Mouse (Mus musculus): ENCODE results near the gene Sarm1. TPM values are rescaled to one million over a fixed set of nuclear protein-coding genes. Genes with fewer than 3 reads are reported as not detected.

The Sarm1 gene
- polyA plus RNA-seq, 1 experiment: 2.5 TPM

GRCm38 (mm10) chr11:78523241-78523955, 25.8 kb upstream of the Sarm1 start:
- H3K27ac ChIP-seq (ENCODE audit: control insufficient read depth, insufficient read depth, low read depth, low read length): no peak overlapping the region
- no peak overlapping the region for H3K4me3 ChIP-seq (ENCODE audit: control insufficient read depth, low read depth, low read length)
- peaks cover 2% of the 10 kb centered on the region; the same call in 1 of the 2 replicates for H3K4me1 ChIP-seq (ENCODE audit: control insufficient read depth, insufficient read depth, low read length)
- TF ChIP-seq CTCF (IDR thresholded peaks at IDR 0.05; ENCODE audit: control insufficient read depth, insufficient read depth, insufficient replicate concordance, low read depth, low read length) (no peak), POLR2A (IDR thresholded peaks at IDR 0.05; ENCODE audit: control insufficient read depth, low read depth, low read length) (no peak)
- peaks cover 8% of the 10 kb centered on the region; the same call in 1 of the 2 replicates for H3K36me3 ChIP-seq (ENCODE audit: control insufficient read depth, insufficient read depth, low read length)
- H3K27me3 ChIP-seq (ENCODE audit: control insufficient read depth, insufficient read depth, low read length): no peaks in the 10 kb centered on the region

- Histone ChIP-seq H3K4me3 (ENCODE audit: control insufficient read depth, low read depth, low read length) (no peak overlapping the region), H3K27ac (ENCODE audit: control insufficient read depth, insufficient read depth, low read depth, low read length) (peak overlapping the region; percentile 19; the same call in 1 of the 2 replicates), H3K4me1 (ENCODE audit: control insufficient read depth, insufficient read depth, low read length) (peaks cover 2% of the 10 kb centered on the region; the same call in 1 of the 2 replicates), H3K36me3 (ENCODE audit: control insufficient read depth, insufficient read depth, low read length) (peaks cover 8% of the 10 kb centered on the region; the same call in 1 of the 2 replicates), H3K27me3 (ENCODE audit: control insufficient read depth, insufficient read depth, low read length) (no peaks in the 10 kb centered on the region)
- no peak for TF ChIP-seq POLR2A (IDR thresholded peaks at IDR 0.05; ENCODE audit: control insufficient read depth, low read depth, low read length)
- no peak for TF ChIP-seq CTCF (IDR thresholded peaks at IDR 0.05; ENCODE audit: control insufficient read depth, insufficient read depth, insufficient replicate concordance, low read depth, low read length)
Observed at GRCm38 (mm10) chr11:78522481-78522997, 25.0 kb upstream of the Sarm1 start.

- no peak overlapping the region for H3K4me3 ChIP-seq (ENCODE audit: control insufficient read depth, low read depth, low read length)
- H3K36me3 ChIP-seq (ENCODE audit: control insufficient read depth, insufficient read depth, low read length): peaks cover 8% of the 10 kb centered on the region; the same call in 1 of the 2 replicates
- TF ChIP-seq CTCF (IDR thresholded peaks at IDR 0.05; ENCODE audit: control insufficient read depth, insufficient read depth, insufficient replicate concordance, low read depth, low read length) (no peak), POLR2A (IDR thresholded peaks at IDR 0.05; ENCODE audit: control insufficient read depth, low read depth, low read length) (no peak)
- no peak overlapping the region for H3K27ac ChIP-seq (ENCODE audit: control insufficient read depth, insufficient read depth, low read depth, low read length)
- peaks cover 2% of the 10 kb centered on the region; the same call in 1 of the 2 replicates for H3K4me1 ChIP-seq (ENCODE audit: control insufficient read depth, insufficient read depth, low read length)
- H3K27me3 ChIP-seq (ENCODE audit: control insufficient read depth, insufficient read depth, low read length): no peaks in the 10 kb centered on the region
Observed at GRCm38 (mm10) chr11:78521880-78522279, 24.3 kb upstream of the Sarm1 start.

- no peak overlapping the region for H3K4me3 ChIP-seq (ENCODE audit: control insufficient read depth, low read depth, low read length)
- no peak overlapping the region for H3K27ac ChIP-seq (ENCODE audit: control insufficient read depth, insufficient read depth, low read depth, low read length)
- H3K27me3 ChIP-seq (ENCODE audit: control insufficient read depth, insufficient read depth, low read length): no peaks in the 10 kb centered on the region
- TF ChIP-seq POLR2A (IDR thresholded peaks at IDR 0.05; ENCODE audit: control insufficient read depth, low read depth, low read length): no peak
- TF ChIP-seq CTCF (IDR thresholded peaks at IDR 0.05; ENCODE audit: control insufficient read depth, insufficient read depth, insufficient replicate concordance, low read depth, low read length): no peak
- H3K36me3 ChIP-seq (ENCODE audit: control insufficient read depth, insufficient read depth, low read length): peaks cover 10% of the 10 kb centered on the region
- peaks cover 2% of the 10 kb centered on the region; the same call in 1 of the 2 replicates for H3K4me1 ChIP-seq (ENCODE audit: control insufficient read depth, insufficient read depth, low read length)
Observed at GRCm38 (mm10) chr11:78518931-78519330, 21.4 kb upstream of the Sarm1 start.

GRCm38 (mm10) chr11:78515549-78516325, 18.2 kb upstream of the Sarm1 start:
- Histone ChIP-seq H3K27me3 (ENCODE audit: control insufficient read depth, insufficient read depth, low read length) (no peaks in the 10 kb centered on the region), H3K4me3 (ENCODE audit: control insufficient read depth, low read depth, low read length) (no peak overlapping the region), H3K27ac (ENCODE audit: control insufficient read depth, insufficient read depth, low read depth, low read length) (no peak overlapping the region), H3K4me1 (ENCODE audit: control insufficient read depth, insufficient read depth, low read length) (peaks cover 8% of the 10 kb centered on the region), H3K36me3 (ENCODE audit: control insufficient read depth, insufficient read depth, low read length) (peaks cover 5% of the 10 kb centered on the region)
- TF ChIP-seq CTCF (IDR thresholded peaks at IDR 0.05; ENCODE audit: control insufficient read depth, insufficient read depth, insufficient replicate concordance, low read depth, low read length) (peak; percentile 26; the same call in 1 of the 2 replicates), POLR2A (IDR thresholded peaks at IDR 0.05; ENCODE audit: control insufficient read depth, low read depth, low read length) (no peak)

- Histone ChIP-seq H3K36me3 (ENCODE audit: control insufficient read depth, insufficient read depth, low read length) (peaks cover 4% of the 10 kb centered on the region), H3K4me3 (ENCODE audit: control insufficient read depth, low read depth, low read length) (peak overlapping the region; percentile 16; the same call in 1 of the 2 replicates), H3K4me1 (ENCODE audit: control insufficient read depth, insufficient read depth, low read length) (peaks cover 8% of the 10 kb centered on the region), H3K27ac (ENCODE audit: control insufficient read depth, insufficient read depth, low read depth, low read length) (no peak overlapping the region), H3K27me3 (ENCODE audit: control insufficient read depth, insufficient read depth, low read length) (no peaks in the 10 kb centered on the region)
- TF ChIP-seq CTCF (IDR thresholded peaks at IDR 0.05; ENCODE audit: control insufficient read depth, insufficient read depth, insufficient replicate concordance, low read depth, low read length): no peak
- no peak for TF ChIP-seq POLR2A (IDR thresholded peaks at IDR 0.05; ENCODE audit: control insufficient read depth, low read depth, low read length)
Observed at GRCm38 (mm10) chr11:78513106-78513790, 15.7 kb upstream of the Sarm1 start.
